Mouse (Mus musculus) heart, embryonic 13.5 days (tissue): ENCODE measurements around the gene Car4. TPM values are rescaled to one million over a fixed set of nuclear protein-coding genes. Genes with fewer than 3 reads are reported as not detected.

Experiments
- ATAC-seq: fragments of 200-750 bp; cut with Nextera tagmentation; 2 replicates; pipeline ENCODE4 v1.8.0; 2017; ENCODE audit warnings: moderate TSS enrichment; ENCODE audit not compliant: insufficient number of reproducible peaks, low FRiP score, low TSS enrichment; ENCODE audit errors: extremely low read depth
- H3K27ac ChIP-seq: fragments of 300-500 bp; sonication (generic); replicated peaks from 2 replicates; pipeline ENCODE4 v1.5.1; 2015; ENCODE audit warnings: moderate library complexity, mild to moderate bottlenecking, inconsistent platforms
- H3K27me3 ChIP-seq: fragments of 300-500 bp; sonication (generic); replicated peaks from 2 replicates; pipeline ENCODE4 v1.6.1; 2015; ENCODE audit warnings: mild to moderate bottlenecking, inconsistent platforms
- H3K36me3 ChIP-seq: fragments of 300-500 bp; sonication (generic); 2 replicates; pipeline ENCODE4 v1.6.1; 2015; ENCODE audit warnings: mild to moderate bottlenecking, inconsistent platforms
- H3K4me1 ChIP-seq: fragments of 300-500 bp; sonication (generic); 2 replicates; pipeline ENCODE4 v1.6.1; 2015; ENCODE audit warnings: inconsistent platforms
- H3K4me2 ChIP-seq: fragments of 300-500 bp; sonication (generic); 2 replicates; pipeline ENCODE4 v1.6.1; 2015; ENCODE audit warnings: inconsistent platforms, mild to moderate bottlenecking, moderate library complexity
- H3K4me3 ChIP-seq: fragments of 300-500 bp; sonication (generic); 2 replicates; pipeline ENCODE4 v1.5.1; 2015; ENCODE audit warnings: moderate library complexity, mild to moderate bottlenecking, inconsistent platforms
- H3K9ac ChIP-seq: fragments of 300-500 bp; sonication (generic); 2 replicates; pipeline ENCODE4 v1.6.1; 2015; ENCODE audit warnings: inconsistent platforms, mild to moderate bottlenecking, moderate library complexity
- H3K9me3 ChIP-seq: fragments of 300-500 bp; sonication (generic); 2 replicates; pipeline ENCODE4 v1.6.1; 2016; ENCODE audit warnings: inconsistent platforms
- WGBS: fragments of 180-500 bp; shearing (Covaris S2); methylation state at CpG from one replicate; pipeline ENCODE4 v1.1.7; 2015; ENCODE audit warnings: mixed read lengths; 5-methylcytosine and 5-hydroxymethylcytosine counted together
- polyA plus RNA-seq: library from polyadenylated mRNA; unstranded; fragments of >200 nt; fragmentation: Nextera tagmentation; extraction: Ambion mirVana; gene quantifications from 2 replicates; pipeline ENCODE4 v1.2.1, GENCODE M21; 2015

Gene Car4
- polyA plus RNA-seq, 1 experiment from 2014 or later, result 2.5 TPM

DNA sequence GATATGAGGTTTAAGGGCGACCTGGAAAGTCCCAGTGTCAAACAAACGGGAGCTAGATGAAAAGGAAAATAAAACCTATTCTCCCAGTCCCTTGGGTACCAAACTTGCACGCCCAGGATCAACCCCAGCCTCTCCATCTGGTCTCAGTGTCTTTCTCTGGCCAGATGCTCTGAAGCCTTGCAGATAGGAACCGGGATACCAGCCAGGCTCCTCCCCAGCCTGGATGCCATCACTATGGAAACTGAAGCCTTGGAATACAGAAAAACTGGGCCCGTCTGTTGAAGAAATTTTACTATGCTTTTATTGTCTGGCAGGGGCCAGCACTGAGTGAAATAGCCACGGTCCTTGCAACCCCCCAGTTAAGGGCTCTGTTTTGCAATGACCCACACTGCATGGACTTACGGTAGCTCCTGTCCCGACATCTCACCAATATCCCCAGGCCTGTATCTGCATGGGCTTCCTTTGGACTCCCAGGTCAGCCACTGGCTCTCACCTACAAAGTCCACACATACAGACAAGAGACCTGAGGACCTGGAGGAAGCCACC is 18.0 kb upstream of the Car4 start:
- 51% methylated on average over 8 of the region's 8 CpGs for WGBS
- Histone ChIP-seq H3K4me3 (no peak overlapping the region), H3K27me3 (peaks cover 19% of the 10 kb centered on the region), H3K9me3 (no peaks in the 10 kb centered on the region), H3K36me3 (no peaks in the 10 kb centered on the region), H3K4me1 (peaks cover 4% of the 10 kb centered on the region; the same call in 1 of the 2 replicates), H3K27ac (no peak overlapping the region), H3K4me2 (no peak overlapping the region), H3K9ac (no peak overlapping the region)
- no peak for ATAC-seq

DNA sequence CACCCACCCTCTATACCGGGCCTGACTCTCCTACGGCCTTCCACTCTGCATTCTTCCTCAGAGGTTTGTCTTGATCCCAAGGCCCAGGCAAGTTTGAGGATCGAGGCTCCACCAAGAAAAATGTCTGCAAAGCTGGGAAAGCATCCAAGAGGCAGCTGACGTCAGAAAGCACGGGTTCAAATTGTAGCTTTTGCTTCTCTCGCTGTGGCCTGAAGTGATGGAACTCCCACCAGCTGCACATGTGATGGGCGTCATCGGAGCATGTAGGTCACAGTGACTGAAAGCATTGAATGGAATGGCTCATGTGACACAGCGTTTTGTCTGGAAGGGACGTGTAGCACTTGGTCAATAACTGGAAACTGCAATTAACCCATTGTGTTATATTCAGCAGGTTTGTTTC is 17.4 kb upstream of the Car4 start:
- Histone ChIP-seq H3K9ac (no peak overlapping the region), H3K4me1 (peaks cover 4% of the 10 kb centered on the region; the same call in 1 of the 2 replicates), H3K4me2 (no peak overlapping the region), H3K27me3 (peaks cover 25% of the 10 kb centered on the region), H3K27ac (no peak overlapping the region), H3K36me3 (no peaks in the 10 kb centered on the region), H3K9me3 (no peaks in the 10 kb centered on the region), H3K4me3 (no peak overlapping the region)
- no peak for ATAC-seq
- 73% methylated on average over 10 of the region's 10 CpGs for WGBS

GRCm38 (mm10) chr11:84943948-84944347 is 13.6 kb upstream of the Car4 start:
- peak overlapping the region; percentile 16; the same call in 1 of the 2 replicates for H3K4me3 ChIP-seq
- peak overlapping the region; percentile 54 for H3K4me2 ChIP-seq
- H3K27me3 ChIP-seq, result peaks cover 45% of the 10 kb centered on the region

GRCm38 (mm10) chr11:84944639-84945435 is 12.7 kb upstream of the Car4 start:
- Histone ChIP-seq H3K4me1 (peaks cover 4% of the 10 kb centered on the region; the same call in 1 of the 2 replicates), H3K9ac (no peak overlapping the region), H3K4me2 (no peak overlapping the region), H3K9me3 (no peaks in the 10 kb centered on the region), H3K27ac (no peak overlapping the region), H3K4me3 (no peak overlapping the region), H3K36me3 (no peaks in the 10 kb centered on the region), H3K27me3 (peaks cover 45% of the 10 kb centered on the region)
- no peak for ATAC-seq
- 2% methylated on average over 12 of the region's 12 CpGs for WGBS

More at GRCm38 (mm10) chr11:84943948-84944347, 13.6 kb upstream of the Car4 start:
- no peak overlapping the region for H3K27ac ChIP-seq
- no peak for ATAC-seq
- no peaks in the 10 kb centered on the region for H3K9me3 ChIP-seq
- no peak overlapping the region for H3K9ac ChIP-seq
- under 1% methylated on average over 15 of the region's 15 CpGs for WGBS
- peaks cover 4% of the 10 kb centered on the region; the same call in 1 of the 2 replicates for H3K4me1 ChIP-seq
- no peaks in the 10 kb centered on the region for H3K36me3 ChIP-seq

DNA sequence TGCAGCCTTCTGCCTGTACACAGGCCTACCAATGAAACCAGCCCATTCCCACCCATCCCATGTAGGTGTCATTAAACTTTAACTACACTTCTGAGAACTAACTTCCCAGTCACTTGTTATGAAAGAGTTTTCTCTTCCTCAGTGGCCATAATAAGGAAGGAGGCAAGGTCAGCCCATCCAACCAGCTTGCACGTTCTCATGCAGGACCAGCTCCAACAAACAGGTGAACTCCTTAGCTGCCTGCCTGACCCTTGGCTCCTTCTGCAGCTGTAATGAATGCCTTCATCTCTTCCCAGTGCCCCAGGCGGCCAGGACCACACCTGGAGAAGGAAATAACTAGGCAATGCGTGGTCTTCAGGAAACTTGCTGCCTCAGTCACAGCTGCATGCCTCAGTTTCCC is 11.7 kb upstream of the Car4 start:
- no peak overlapping the region for H3K9ac ChIP-seq
- no peaks in the 10 kb centered on the region for H3K36me3 ChIP-seq
- 43% methylated on average over 3 of the region's 3 CpGs for WGBS
- H3K4me1 ChIP-seq, result peaks cover 4% of the 10 kb centered on the region; the same call in 1 of the 2 replicates
- no peak for ATAC-seq
- H3K4me2 ChIP-seq, result no peak overlapping the region
- H3K27ac ChIP-seq, result no peak overlapping the region
- H3K9me3 ChIP-seq, result no peaks in the 10 kb centered on the region
- peaks cover 45% of the 10 kb centered on the region for H3K27me3 ChIP-seq
- no peak overlapping the region for H3K4me3 ChIP-seq

DNA sequence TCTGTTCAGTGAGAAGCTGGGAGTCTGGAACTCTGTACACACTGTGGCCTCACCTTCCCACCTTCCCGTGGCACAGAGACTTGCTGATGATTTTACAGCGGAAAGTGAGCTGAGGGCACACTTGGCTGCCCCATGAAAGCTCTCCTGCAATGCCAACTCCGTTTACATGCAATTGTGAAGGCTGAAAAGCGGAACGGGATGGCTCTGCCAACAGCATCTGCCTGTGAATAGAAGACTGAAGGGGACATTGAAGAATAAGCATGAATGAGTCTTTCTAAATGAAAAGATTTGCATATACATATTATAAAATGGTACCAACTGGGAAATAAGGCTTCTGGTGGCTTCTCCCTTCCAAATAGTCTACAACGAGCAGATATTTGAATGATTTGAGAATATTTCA is 10.4 kb upstream of the Car4 start:
- H3K9me3 ChIP-seq, result no peaks in the 10 kb centered on the region
- no peak overlapping the region for H3K27ac ChIP-seq
- peaks cover 52% of the 10 kb centered on the region for H3K27me3 ChIP-seq
- 75% methylated on average over 6 of the region's 6 CpGs for WGBS
- no peak overlapping the region for H3K4me3 ChIP-seq
- H3K4me1 ChIP-seq, result peaks cover 4% of the 10 kb centered on the region; the same call in 1 of the 2 replicates
- no peaks in the 10 kb centered on the region for H3K36me3 ChIP-seq
- H3K4me2 ChIP-seq, result no peak overlapping the region
- no peak for ATAC-seq
- H3K9ac ChIP-seq, result no peak overlapping the region

DNA sequence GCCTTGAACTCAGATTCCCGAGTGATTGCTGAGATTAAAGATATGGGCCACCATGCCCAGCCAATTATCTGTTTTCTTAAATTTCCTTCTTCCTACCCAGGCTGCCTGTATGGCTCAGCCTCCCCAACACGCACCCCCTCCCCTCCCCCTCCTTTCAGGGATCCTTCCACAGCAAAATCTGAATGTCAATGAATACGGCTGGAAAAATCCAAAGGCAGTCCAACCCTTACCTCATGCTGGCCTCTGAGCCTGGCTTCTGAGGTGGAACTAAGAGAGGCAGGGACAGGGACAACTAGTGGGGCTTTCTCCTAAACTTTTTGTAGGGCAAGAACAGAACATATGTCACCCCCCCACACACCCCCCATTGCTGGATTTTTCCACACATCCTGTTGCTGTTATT is 9.5 kb upstream of the Car4 start:
- WGBS, result 47% methylated on average over 3 of the region's 3 CpGs
- no peaks in the 10 kb centered on the region for H3K36me3 ChIP-seq
- H3K4me1 ChIP-seq, result peaks cover 4% of the 10 kb centered on the region; the same call in 1 of the 2 replicates
- no peak overlapping the region for H3K9ac ChIP-seq
- no peak for ATAC-seq
- H3K9me3 ChIP-seq, result no peaks in the 10 kb centered on the region
- no peak overlapping the region for H3K4me3 ChIP-seq
- H3K27ac ChIP-seq, result no peak overlapping the region
- H3K27me3 ChIP-seq, result peaks cover 47% of the 10 kb centered on the region
- no peak overlapping the region for H3K4me2 ChIP-seq

- Histone ChIP-seq H3K9ac (no peak overlapping the region), H3K4me3 (no peak overlapping the region), H3K9me3 (no peaks in the 10 kb centered on the region), H3K4me2 (no peak overlapping the region), H3K4me1 (peaks cover 3% of the 10 kb centered on the region; the same call in 1 of the 2 replicates), H3K27ac (no peak overlapping the region), H3K27me3 (peaks cover 43% of the 10 kb centered on the region), H3K36me3 (no peaks in the 10 kb centered on the region)
- 35% methylated on average over 3 of the region's 3 CpGs for WGBS
- no peak for ATAC-seq
These were observed 9.1 kb upstream of the Car4 start for GRCm38 (mm10) chr11:84948526-84948925.

DNA sequence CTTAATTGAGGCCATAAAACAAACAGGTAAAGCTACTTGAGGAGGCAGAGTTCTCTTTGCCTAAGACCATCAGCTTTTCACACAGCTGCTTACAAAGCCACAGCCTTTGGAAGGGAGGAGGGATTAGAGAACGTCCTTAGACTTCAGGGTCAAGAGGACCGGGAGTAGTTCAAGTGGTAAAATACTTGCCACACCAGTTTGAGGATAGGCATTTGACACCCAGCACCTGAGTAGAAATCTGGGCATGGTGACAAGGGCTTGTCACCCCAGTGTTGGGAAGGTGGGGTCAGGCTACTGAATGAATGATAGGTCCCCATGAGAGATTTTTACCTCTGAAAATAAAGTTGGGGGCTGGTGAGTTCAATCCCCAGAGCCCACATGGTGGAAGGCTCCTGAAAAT is 5.0 kb upstream of the Car4 start:
- no peak overlapping the region for H3K4me3 ChIP-seq
- peaks cover 26% of the 10 kb centered on the region for H3K27me3 ChIP-seq
- H3K9ac ChIP-seq, result no peak overlapping the region
- ATAC-seq, result no peak
- WGBS, result 43% methylated on average over 2 of the region's 2 CpGs
- no peak overlapping the region for H3K4me2 ChIP-seq
- peaks cover 4% of the 10 kb centered on the region for H3K4me1 ChIP-seq
- no peak overlapping the region for H3K27ac ChIP-seq
- no peaks in the 10 kb centered on the region for H3K9me3 ChIP-seq
- no peaks in the 10 kb centered on the region for H3K36me3 ChIP-seq

DNA sequence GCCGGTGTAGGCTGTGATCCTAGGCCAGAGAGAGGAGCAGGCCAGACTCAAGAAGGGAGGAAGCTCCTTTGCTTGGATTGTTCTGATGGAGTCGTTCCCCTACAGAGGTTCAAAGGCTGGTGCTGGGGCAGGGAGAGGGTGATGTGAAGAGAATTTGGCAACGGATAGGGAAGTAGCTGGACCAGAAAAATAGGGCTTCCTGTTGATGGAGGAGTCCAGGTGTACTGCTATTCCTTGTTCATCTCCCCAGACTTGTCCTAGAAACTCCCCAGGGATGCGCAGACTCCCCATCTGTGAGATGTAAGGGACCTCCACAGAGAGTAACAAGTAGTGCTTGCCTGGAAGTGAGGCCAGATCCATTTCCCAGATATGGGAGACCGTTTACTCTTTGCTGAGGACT is 1.2 kb upstream of the Car4 start:
- Histone ChIP-seq H3K4me3 (no peak overlapping the region), H3K9ac (no peak overlapping the region), H3K4me1 (peaks cover 29% of the 10 kb centered on the region), H3K4me2 (no peak overlapping the region), H3K9me3 (no peaks in the 10 kb centered on the region), H3K36me3 (no peaks in the 10 kb centered on the region), H3K27ac (no peak overlapping the region), H3K27me3 (peaks cover 51% of the 10 kb centered on the region)
- no peak for ATAC-seq
- 33% methylated on average over 5 of the region's 5 CpGs for WGBS

DNA sequence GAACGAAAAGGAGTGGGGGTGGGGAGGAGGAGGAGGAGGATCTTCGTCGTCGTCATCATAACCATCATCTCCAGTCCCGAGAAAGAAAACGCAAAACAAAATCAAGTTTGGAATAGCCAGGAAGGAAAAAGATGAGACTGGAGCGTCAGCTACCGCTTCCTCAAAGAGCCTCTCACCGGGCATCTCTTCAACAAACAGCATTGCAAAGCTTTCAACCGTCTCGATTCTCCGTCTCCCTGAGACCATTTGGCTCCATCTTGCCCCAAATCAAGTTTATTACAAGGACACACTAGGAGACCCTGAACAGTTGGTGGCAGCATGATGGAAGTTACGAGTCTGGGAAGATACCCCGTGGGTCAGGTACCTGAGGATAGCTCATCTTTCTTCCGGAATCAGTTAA is 415 bp upstream of the Car4 start:
- ATAC-seq, result no peak
- Histone ChIP-seq H3K4me1 (peaks cover 29% of the 10 kb centered on the region), H3K4me3 (peak overlapping the region; percentile 41), H3K9ac (no peak overlapping the region), H3K27me3 (peaks cover 49% of the 10 kb centered on the region), H3K27ac (no peak overlapping the region), H3K36me3 (no peaks in the 10 kb centered on the region), H3K4me2 (peak overlapping the region; percentile 66), H3K9me3 (no peaks in the 10 kb centered on the region)
- 5% methylated on average over 15 of the region's 15 CpGs for WGBS

- Histone ChIP-seq H3K9me3 (no peaks in the 10 kb centered on the region), H3K27me3 (peaks cover 49% of the 10 kb centered on the region), H3K4me3 (peak overlapping the region; percentile 41), H3K9ac (no peak overlapping the region), H3K4me1 (peaks cover 29% of the 10 kb centered on the region), H3K4me2 (peak overlapping the region; percentile 66), H3K27ac (no peak overlapping the region), H3K36me3 (no peaks in the 10 kb centered on the region)
- no peak for ATAC-seq
- 3% methylated on average over 11 of the region's 11 CpGs for WGBS
These were observed 665 bp downstream of the Car4 start for GRCm38 (mm10) chr11:84958271-84958630.
